ENCODE assay signal across 17 mouse cellular contexts in the genomic region with DNA sequence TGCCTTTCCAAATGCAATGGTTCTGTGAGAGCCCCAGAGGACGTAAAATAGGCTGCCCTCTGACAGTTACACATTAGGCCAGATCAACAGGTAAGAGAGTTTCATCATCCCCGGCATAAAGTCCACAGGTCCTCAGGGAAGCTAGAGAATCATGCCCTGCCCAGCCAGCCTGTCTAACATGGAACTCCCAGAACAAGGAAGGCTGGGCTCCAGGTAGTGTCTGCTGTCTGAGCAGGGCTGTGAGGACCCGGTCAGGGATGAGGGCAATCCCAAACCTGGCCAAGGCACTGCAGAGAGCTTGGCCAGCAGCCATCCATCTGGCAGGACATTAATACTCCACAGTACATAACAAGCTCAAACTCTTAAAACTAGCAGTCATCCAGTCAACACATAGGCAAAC. TPM values are rescaled to one million over a fixed set of nuclear protein-coding genes. Genes with fewer than 3 reads are reported as not detected.
A peak's percentile ranks its signal among the peaks of the same experiment; 100 is the strongest.
DNase-seq lines count a peak whose midpoint lies in the region; ATAC-seq and TF ChIP-seq lines count a peak whose summit lies in the region.
"Had no signal": no experiment of that assay in that cellular context is flagged by ENCODE, and none has a peak within 500 bp of the region (broad histone marks: within the 10 kb centered on the region; RNA-seq: fewer than 3 reads in every experiment).

No protein-coding gene starts in this region.

- no peak overlapping the region for H3K9ac ChIP-seq in heart, embryonic 16.5 days (ENCODE audit: low read length)
- H3K9ac ChIP-seq in heart, embryonic 11.5 days (ENCODE audit: low read depth, low read length) = no peak overlapping the region
- H3K9ac ChIP-seq in intestine, postnatal 0 days (ENCODE audit: low read depth, low read length) = no peak overlapping the region
- H3K9ac ChIP-seq: hindbrain, embryonic 12.5 days; midbrain, embryonic 12.5 days had no signal

- ATAC-seq in heart, embryonic 16.5 days (replicated peaks; ENCODE audit: extremely low read depth, insufficient read depth, low FRiP score) = no peak
- no peak for ATAC-seq in heart, embryonic 11.5 days (replicated peaks; ENCODE audit: insufficient number of reproducible peaks, low FRiP score, low TSS enrichment)
- peak; percentile 57 for ATAC-seq in intestine, postnatal 0 days
- ATAC-seq in granulocyte monocyte progenitor cell, adult 5-6 weeks (replicated peaks; ENCODE audit: poor library complexity, severe bottlenecking) = no peak
- ATAC-seq: Patski had no signal

- H3K4me2 ChIP-seq in heart, embryonic 16.5 days (ENCODE audit: low read depth, low read length) = no peak overlapping the region
- H3K4me2 ChIP-seq in heart, embryonic 11.5 days = no peak overlapping the region
- H3K4me2 ChIP-seq in intestine, postnatal 0 days (replicated peaks; ENCODE audit: low read depth) = no peak overlapping the region
- H3K4me2 ChIP-seq: hindbrain, embryonic 12.5 days; midbrain, embryonic 12.5 days had no signal

- H3K27ac ChIP-seq in heart, embryonic 16.5 days (ENCODE audit: low read length) = 0 out of 2 replicates have a peak overlapping the region, but pooled peaks have one; percentile 7
- no peak overlapping the region for H3K27ac ChIP-seq in heart, embryonic 11.5 days (ENCODE audit: low read depth, low read length)
- peak overlapping the region; percentile 60 for H3K27ac ChIP-seq in intestine, postnatal 0 days (ENCODE audit: low read depth, low read length)
- H3K27ac ChIP-seq: hindbrain, embryonic 12.5 days; left cerebral cortex, adult 2 months; midbrain, embryonic 12.5 days had no signal

- no peaks in the 10 kb centered on the region for H3K9me3 ChIP-seq in heart, embryonic 16.5 days (replicated peaks; ENCODE audit: control insufficient read depth, low read length)
- H3K9me3 ChIP-seq in heart, embryonic 11.5 days (replicated peaks; ENCODE audit: control insufficient read depth, low read length) = no peaks in the 10 kb centered on the region
- no peaks in the 10 kb centered on the region for H3K9me3 ChIP-seq in intestine, postnatal 0 days (ENCODE audit: control insufficient read depth)
- H3K9me3 ChIP-seq: hindbrain, embryonic 12.5 days; midbrain, embryonic 12.5 days had no signal

- H3K4me3 ChIP-seq in heart, embryonic 16.5 days (ENCODE audit: low read length) = no peak overlapping the region
- H3K4me3 ChIP-seq in heart, embryonic 11.5 days (ENCODE audit: low read depth, low read length) = no peak overlapping the region
- no peak overlapping the region for H3K4me3 ChIP-seq in intestine, postnatal 0 days (ENCODE audit: low read depth, low read length)
- H3K4me3 ChIP-seq: hindbrain, embryonic 12.5 days; left cerebral cortex, adult 2 months; midbrain, embryonic 12.5 days; myocyte had no signal

- peak; percentile 35 for DNase-seq in adrenal gland, postnatal 14 days
- no peak for DNase-seq in adrenal gland, postnatal 36 days
- DNase-seq in adipocyte (ENCODE audit: low spot score) = peak; percentile 35
- no peak for DNase-seq in Muller cell, postnatal 12 days (ENCODE audit: inconsistent ontology term)

- H3K27me3 ChIP-seq in heart, embryonic 16.5 days (ENCODE audit: control insufficient read depth, insufficient read depth, low read length) = no peaks in the 10 kb centered on the region
- H3K27me3 ChIP-seq in heart, embryonic 11.5 days (ENCODE audit: control insufficient read depth, insufficient read depth, low read length) = no peaks in the 10 kb centered on the region
- no peaks in the 10 kb centered on the region for H3K27me3 ChIP-seq in intestine, postnatal 0 days (replicated peaks; ENCODE audit: control insufficient read depth, insufficient read depth, low read length)
- H3K27me3 ChIP-seq: hindbrain, embryonic 12.5 days; midbrain, embryonic 12.5 days; Patski had no signal

- WGBS in heart, embryonic 16.5 days = 53% methylated on average over 3 of the region's 3 CpGs
- 80% methylated on average over 3 of the region's 3 CpGs for WGBS in heart, embryonic 11.5 days (ENCODE audit: insufficient replicate concordance)
- WGBS in intestine, postnatal 0 days = 32% methylated on average over 3 of the region's 3 CpGs

- peaks cover 19% of the 10 kb centered on the region for H3K36me3 ChIP-seq in heart, embryonic 16.5 days (ENCODE audit: control insufficient read depth, insufficient read depth)
- H3K36me3 ChIP-seq in heart, embryonic 11.5 days (ENCODE audit: control insufficient read depth, insufficient read depth, low read length) = no peaks in the 10 kb centered on the region
- H3K36me3 ChIP-seq in intestine, postnatal 0 days (ENCODE audit: control insufficient read depth, insufficient read depth) = peaks cover 7% of the 10 kb centered on the region; the same call in 1 of the 2 replicates

- peaks cover 35% of the 10 kb centered on the region for H3K4me1 ChIP-seq in heart, embryonic 16.5 days (ENCODE audit: control insufficient read depth, insufficient read depth, low read length)
- H3K4me1 ChIP-seq in heart, embryonic 11.5 days (ENCODE audit: control insufficient read depth, insufficient read depth, low read length) = peaks cover 11% of the 10 kb centered on the region
- H3K4me1 ChIP-seq in intestine, postnatal 0 days (replicated peaks; ENCODE audit: control insufficient read depth, insufficient read depth, low read length) = 0 out of 2 replicates have a peak, but pooled peaks cover 7% of the 10 kb centered on the region

- no peak for TF ChIP-seq CTCF in intestine, postnatal 0 days (IDR thresholded peaks at IDR 0.05; ENCODE audit: low read depth)

RNA-seq across cellular contexts. Expression of a gene that starts 18.9 kb away (rescaled TPM):
- 328 TPM in 2 replicates for total RNA-seq in adrenal gland, postnatal 14 days (2021)
- 100 to 1,000 TPM; 218 to 228 TPM for total RNA-seq in adrenal gland, postnatal 36 days (2021)
- 612 and 678 TPM in 2 replicates for polyA plus RNA-seq in heart, embryonic 16.5 days (2015; fragmentation: Nextera tagmentation; extraction: Ambion mirVana)
- polyA plus RNA-seq in heart, embryonic 11.5 days (2014; fragmentation: Nextera tagmentation; extraction: Ambion mirVana) = 546 and 556 TPM in 2 replicates
- 579 and 585 TPM in 2 replicates for polyA plus RNA-seq in intestine, postnatal 0 days (2015; fragmentation: Nextera tagmentation; extraction: Ambion mirVana)
- 187 and 191 TPM in 2 replicates for total RNA-seq in granulocyte monocyte progenitor cell, adult 5-6 weeks (2014; fragmentation: Nextera tagmentation)
- total RNA-seq in granulocyte monocyte progenitor cell, adult 5-6 weeks (2017) = 179 and 187 TPM in 2 replicates

RNA-seq across cellular contexts. Expression of a gene that starts 22.4 kb away (rescaled TPM):
- total RNA-seq in adrenal gland, postnatal 14 days (2021) = 340 and 372 TPM in 2 replicates
- total RNA-seq in adrenal gland, postnatal 36 days (2021) = 100 to 1,000 TPM; 450 to 470 TPM
- 372 and 402 TPM in 2 replicates for polyA plus RNA-seq in heart, embryonic 16.5 days (2015; fragmentation: Nextera tagmentation; extraction: Ambion mirVana)
- polyA plus RNA-seq in heart, embryonic 11.5 days (2014; fragmentation: Nextera tagmentation; extraction: Ambion mirVana) = 531 and 534 TPM in 2 replicates
- 317 and 320 TPM in 2 replicates for polyA plus RNA-seq in intestine, postnatal 0 days (2015; fragmentation: Nextera tagmentation; extraction: Ambion mirVana)
- total RNA-seq in granulocyte monocyte progenitor cell, adult 5-6 weeks (2014; fragmentation: Nextera tagmentation) = 506 and 549 TPM in 2 replicates
- 230 and 343 TPM in 2 replicates for total RNA-seq in granulocyte monocyte progenitor cell, adult 5-6 weeks (2017)

RNA-seq across cellular contexts. Expression of a gene that starts 22.7 kb away (rescaled TPM):
- total RNA-seq in adrenal gland, postnatal 14 days (2021) = 28.5 and 38.3 TPM in 2 replicates
- 10 to 100 TPM; 38.5 to 57.2 TPM for total RNA-seq in adrenal gland, postnatal 36 days (2021)
- 47.8 and 49.3 TPM in 2 replicates for polyA plus RNA-seq in heart, embryonic 16.5 days (2015; fragmentation: Nextera tagmentation; extraction: Ambion mirVana)
- polyA plus RNA-seq in heart, embryonic 11.5 days (2014; fragmentation: Nextera tagmentation; extraction: Ambion mirVana) = 51.2 and 51.5 TPM in 2 replicates
- polyA plus RNA-seq in intestine, postnatal 0 days (2015; fragmentation: Nextera tagmentation; extraction: Ambion mirVana) = 26.1 and 28.8 TPM in 2 replicates
- 25.7 and 31.0 TPM in 2 replicates for total RNA-seq in granulocyte monocyte progenitor cell, adult 5-6 weeks (2014; fragmentation: Nextera tagmentation)
- 28.1 and 47.3 TPM in 2 replicates for total RNA-seq in granulocyte monocyte progenitor cell, adult 5-6 weeks (2017)

RNA-seq across cellular contexts. Expression of a gene that starts 49.8 kb away (rescaled TPM):
- total RNA-seq in adrenal gland, postnatal 14 days (2021) = not detected in 2 replicates
- not detected for total RNA-seq in adrenal gland, postnatal 36 days (2021)
- not detected in 2 replicates for polyA plus RNA-seq in heart, embryonic 16.5 days (2015; fragmentation: Nextera tagmentation; extraction: Ambion mirVana)
- polyA plus RNA-seq in heart, embryonic 11.5 days (2014; fragmentation: Nextera tagmentation; extraction: Ambion mirVana) = 0.08 TPM in 1 of 2 replicates, not detected in the other
- polyA plus RNA-seq in intestine, postnatal 0 days (2015; fragmentation: Nextera tagmentation; extraction: Ambion mirVana) = not detected in 2 replicates
- total RNA-seq in granulocyte monocyte progenitor cell, adult 5-6 weeks (2014; fragmentation: Nextera tagmentation) = not detected in 2 replicates
- total RNA-seq in granulocyte monocyte progenitor cell, adult 5-6 weeks (2017) = not detected in 2 replicates
- total RNA-seq: gastrocnemius, postnatal 4 days; left cerebral cortex, adult 2 months had no signal
- polyA plus RNA-seq: large intestine, adult 2 months; limb, embryonic 14.5 days; midbrain, embryonic 12.5 days; myocyte; testis, adult 2 months had no signal

Comparison
In these comparisons a context has a peak if more than half of its experiments do, and no peak if none do; other contexts are left out.
1. DNase-seq: peak in adrenal gland, postnatal 14 days (single experiment) and adipocyte (single experiment); none in adrenal gland, postnatal 36 days (0 of 2) and Muller cell, postnatal 12 days (single experiment).